Mouse (Mus musculus) liver, adult 2 months (tissue): ENCODE data around the gene Boll. TPM values are rescaled to one million over a fixed set of nuclear protein-coding genes. Genes with fewer than 3 reads are reported as not detected.
A peak's percentile ranks its signal among the peaks of the same experiment; 100 is the strongest.
"Not testable (repeated sequence)": the region's sequence is repeated elsewhere in the genome, so short reads cannot be mapped to it uniquely, and the experiment has no call there.

Source experiments
- DNase-seq: peaks from one replicate; pipeline ENCODE4 v3.0.0-alpha.2; 2011; ENCODE audit warnings: low read depth, low spot score; ENCODE audit errors: extremely low read depth
- H3K27ac ChIP-seq: fragments of 200-500 bp; replicated peaks from 2 replicates; pipeline ENCODE4 v1.5.1; 2012; ENCODE audit warnings: low read depth, mild to moderate bottlenecking, control low read depth, inconsistent platforms, low read length; ENCODE audit not compliant: insufficient read depth
- H3K27me3 ChIP-seq: fragments of 200-500 bp; 2 replicates; pipeline ENCODE4 v1.6.1; 2012; ENCODE audit warnings: mild to moderate bottlenecking, moderate library complexity, low read length, inconsistent platforms; ENCODE audit not compliant: control insufficient read depth, insufficient read depth
- H3K36me3 ChIP-seq: fragments of 200-500 bp; 2 replicates; pipeline ENCODE4 v1.6.1; 2012; ENCODE audit warnings: low read length, inconsistent platforms; ENCODE audit not compliant: control insufficient read depth, insufficient read depth
- H3K4me1 ChIP-seq: fragments of 200-500 bp; 2 replicates; pipeline ENCODE4 v1.6.1; 2011; ENCODE audit warnings: low read length; ENCODE audit not compliant: control insufficient read depth, insufficient read depth
- H3K4me3 ChIP-seq: fragments of 200-500 bp; 2 replicates; pipeline ENCODE4 v1.5.1; 2011; ENCODE audit warnings: low read depth, mild to moderate bottlenecking, control low read depth, low read length, moderate library complexity; ENCODE audit not compliant: insufficient read depth
- H3K79me2 ChIP-seq: fragments of 200-500 bp; 2 replicates; pipeline ENCODE4 v1.6.1; 2012; ENCODE audit warnings: inconsistent platforms, mild to moderate bottlenecking, low read length, moderate library complexity; ENCODE audit not compliant: control insufficient read depth, insufficient read depth
- H3K9ac ChIP-seq: fragments of 200-500 bp; 2 replicates; pipeline ENCODE4 v1.6.1; 2012; ENCODE audit warnings: low read depth, mild to moderate bottlenecking, control low read depth, inconsistent platforms, low read length
- CTCF ChIP-seq: fragments of 200-500 bp; IDR thresholded peaks from 2 replicates; pipeline ENCODE4 v1.5.1; 2011; ENCODE audit warnings: low read depth, low read length, control low read depth
- POLR2A ChIP-seq: fragments of 200-500 bp; IDR thresholded peaks from 2 replicates; pipeline ENCODE4 v1.6.1; 2011; ENCODE audit warnings: low read length, control low read depth; ENCODE audit not compliant: insufficient read depth; ENCODE audit errors: extremely low read depth
- WGBS: fragments of 180-500 bp; shearing (Covaris S2); methylation state at CpG from one replicate; pipeline ENCODE4 v1.1.7; 2018; 5-methylcytosine and 5-hydroxymethylcytosine counted together
- polyA plus RNA-seq: library from polyadenylated mRNA; depleted of rRNA; stranded (reverse); fragments of >200 nt; gene quantifications from 2 replicates; pipeline ENCODE4 v1.2.3, GENCODE M21; 2012
- total RNA-seq: library from RNA; depleted of rRNA; stranded (reverse); fragments of >200 nt; gene quantifications from 2 replicates; pipeline ENCODE4 v1.2.3, GENCODE M21; 2014

The Boll gene
- total and polyA plus RNA-seq, 2 experiments: not detected

DNA sequence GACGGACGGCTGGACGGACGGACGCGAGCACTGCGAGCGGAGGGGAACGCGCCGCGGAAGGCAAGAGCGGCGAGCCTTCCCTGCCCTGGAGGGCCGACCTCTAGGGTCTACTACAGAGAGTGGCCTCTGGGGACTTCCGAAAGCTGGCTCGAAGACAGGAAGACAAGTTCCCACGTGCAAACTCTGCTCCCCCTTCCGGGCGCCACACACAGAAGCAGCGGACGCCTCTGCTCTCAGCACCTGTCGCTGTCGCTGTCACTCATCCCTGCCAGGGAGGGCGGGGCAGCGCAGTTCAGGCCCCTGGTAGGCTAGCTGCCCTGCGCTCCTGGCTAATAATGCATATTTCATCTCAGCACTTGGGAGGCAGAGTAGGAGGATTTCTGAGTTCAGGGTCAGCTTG lies 317 bp upstream of the Boll start:
- TF ChIP-seq POLR2A (no peak), CTCF (0 out of 2 replicates have a peak, but pooled peaks have one; percentile 20)
- Histone ChIP-seq H3K27ac (no peak overlapping the region), H3K4me3 (peak overlapping the region; percentile 68), H3K9ac (peak overlapping the region; percentile 71), H3K36me3 (no peaks in the 10 kb centered on the region), H3K27me3 (peaks cover 6% of the 10 kb centered on the region; the same call in 1 of the 2 replicates), H3K4me1 (no peaks in the 10 kb centered on the region; the same call in 1 of the 2 replicates), H3K79me2 (no peaks in the 10 kb centered on the region)
- WGBS: 2% methylated on average over 27 of the region's 27 CpGs
- DNase-seq: peak; percentile 47

DNA sequence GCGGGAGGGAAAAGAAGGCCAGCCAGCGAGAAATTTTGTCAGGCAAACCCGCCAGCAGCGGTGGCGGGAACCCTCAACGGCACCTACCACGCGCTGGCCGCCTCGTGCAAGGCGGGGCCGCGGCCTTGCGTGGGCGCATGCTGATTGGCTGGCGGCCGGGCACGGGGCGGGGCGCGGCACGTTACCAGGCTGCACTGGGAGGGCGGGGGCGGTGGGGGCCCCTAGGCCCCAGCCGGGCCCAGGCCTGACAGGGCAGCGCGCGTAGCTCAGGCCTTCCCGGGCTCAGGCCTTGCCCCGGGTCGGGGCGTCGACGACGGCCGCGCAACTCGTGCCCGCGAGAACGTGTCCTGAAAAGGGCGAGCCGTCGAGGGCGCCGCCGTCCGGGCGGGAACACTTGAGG lies 635 bp downstream of the Boll start:
- no peak for DNase-seq
- WGBS: 51% methylated on average over 49 of the region's 49 CpGs
- H3K4me3 ChIP-seq: no peak overlapping the region

DNA sequence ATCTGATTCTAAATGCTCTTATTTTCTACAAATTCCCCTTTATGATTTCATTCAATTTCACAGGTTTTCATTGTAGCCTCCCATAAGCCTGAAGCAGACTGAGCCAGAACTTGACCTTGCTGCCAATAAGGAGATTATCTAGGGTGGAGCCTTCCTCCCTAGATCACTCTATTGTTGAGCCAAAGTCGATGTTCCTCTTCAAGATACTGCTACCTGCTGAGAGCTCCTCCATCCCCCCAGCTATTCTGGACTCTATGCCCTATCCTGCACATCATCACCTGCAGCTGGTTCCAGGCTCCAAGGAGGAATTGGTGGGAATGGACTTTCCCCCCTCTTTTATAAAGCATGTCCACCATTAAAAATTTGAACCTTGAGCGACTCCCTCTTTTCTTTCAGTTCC lies 11.4 kb downstream of the Boll start:
- H3K4me1 ChIP-seq, H3K27me3 ChIP-seq, DNase-seq, H3K27ac ChIP-seq, H3K79me2 ChIP-seq, H3K36me3 ChIP-seq, H3K9ac ChIP-seq, H3K4me3 ChIP-seq: not testable (repeated sequence)
- WGBS: 77% methylated on average over 2 of the region's 2 CpGs

More for the DNA sequence above, 635 bp downstream of the Boll start:
- Histone ChIP-seq H3K27ac (no peak overlapping the region), H3K79me2 (no peaks in the 10 kb centered on the region), H3K9ac (no peak overlapping the region), H3K27me3 (peaks cover 6% of the 10 kb centered on the region; the same call in 1 of the 2 replicates), H3K36me3 (no peaks in the 10 kb centered on the region), H3K4me1 (no peaks in the 10 kb centered on the region; the same call in 1 of the 2 replicates)
- TF ChIP-seq CTCF (no peak), POLR2A (no peak)

DNA sequence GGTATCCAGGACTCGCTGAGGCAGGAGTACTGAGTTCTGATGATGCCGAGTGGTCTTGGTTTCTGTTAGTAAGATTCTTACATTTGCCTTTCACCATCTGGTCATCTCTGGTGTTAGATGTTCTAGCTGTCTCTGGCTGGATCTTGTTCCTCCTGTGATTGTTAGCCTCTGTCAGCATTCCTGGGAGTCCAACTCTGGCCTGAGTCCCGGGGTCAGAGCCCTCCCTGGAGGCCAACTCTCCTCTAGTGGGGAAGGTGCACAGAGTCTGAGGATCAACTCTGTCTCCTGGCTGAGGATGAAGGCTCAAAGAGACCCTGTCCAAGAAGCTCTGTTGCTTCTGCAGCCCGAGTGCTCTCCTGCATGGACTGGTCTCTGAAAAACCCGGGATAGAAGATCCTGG lies 37.8 kb downstream of the Boll start:
- H3K27me3 ChIP-seq, H3K4me1 ChIP-seq, H3K36me3 ChIP-seq, H3K27ac ChIP-seq, H3K4me3 ChIP-seq, H3K9ac ChIP-seq, H3K79me2 ChIP-seq, DNase-seq: not testable (repeated sequence)
- 76% methylated on average over 5 of the region's 5 CpGs for WGBS

DNA sequence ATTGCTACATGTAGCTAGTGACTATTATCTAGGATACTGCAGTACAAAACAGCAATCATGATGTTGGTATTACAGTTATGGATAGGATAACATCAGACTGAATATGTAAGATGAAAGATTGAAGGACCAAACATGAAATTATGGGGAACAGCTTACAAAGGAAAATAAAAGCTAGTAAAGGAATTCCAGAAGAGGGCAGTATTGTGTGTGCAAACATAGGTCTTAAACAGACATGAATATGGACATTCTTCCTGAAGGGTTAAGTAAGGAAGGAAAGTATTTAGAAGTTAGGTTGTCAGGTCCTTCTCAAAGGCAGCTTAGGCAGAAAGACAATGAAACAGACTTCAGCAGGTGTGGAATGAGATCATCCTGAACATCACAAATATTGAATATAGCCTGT lies 62.2 kb downstream of the Boll start:
- peak; percentile 14 for DNase-seq
- no peak overlapping the region for H3K27ac ChIP-seq
- H3K4me3 ChIP-seq: no peak overlapping the region
- no peak for TF ChIP-seq CTCF
- TF ChIP-seq POLR2A: no peak
- H3K27me3 ChIP-seq: no peaks in the 10 kb centered on the region
- H3K79me2 ChIP-seq: no peaks in the 10 kb centered on the region
- no peaks in the 10 kb centered on the region for H3K4me1 ChIP-seq
- no peaks in the 10 kb centered on the region for H3K36me3 ChIP-seq
- no peak overlapping the region for H3K9ac ChIP-seq

DNA sequence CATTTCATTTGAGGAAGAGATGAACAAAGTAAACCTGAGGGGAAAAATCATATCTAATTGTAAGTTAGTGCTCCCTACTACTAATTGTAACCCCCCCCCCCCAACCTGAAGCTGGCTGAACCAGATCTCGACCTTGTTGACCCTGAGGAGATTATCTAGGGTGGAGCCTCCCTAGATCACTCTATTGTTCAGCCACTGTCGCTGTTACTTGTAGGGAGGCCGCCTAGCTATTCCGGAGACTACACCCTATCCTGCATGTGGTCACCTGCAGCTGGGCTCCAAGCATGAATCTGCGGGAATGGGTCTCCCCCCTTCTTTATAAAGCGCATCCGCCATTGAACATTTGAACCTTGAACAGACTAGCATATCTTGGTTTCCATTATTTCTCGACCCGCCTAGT lies 84.2 kb downstream of the Boll start:
- Histone ChIP-seq H3K4me1 (no peaks in the 10 kb centered on the region), H3K9ac (no peak overlapping the region), H3K79me2 (no peaks in the 10 kb centered on the region), H3K27me3 (no peaks in the 10 kb centered on the region), H3K4me3 (no peak overlapping the region), H3K36me3 (no peaks in the 10 kb centered on the region), H3K27ac (no peak overlapping the region)
- 75% methylated on average over 9 of the region's 9 CpGs for WGBS
- TF ChIP-seq POLR2A (no peak), CTCF (no peak)
- no peak for DNase-seq
